Mouse (Mus musculus): ENCODE data around the gene Creld2.

Gene Creld2

DNA sequence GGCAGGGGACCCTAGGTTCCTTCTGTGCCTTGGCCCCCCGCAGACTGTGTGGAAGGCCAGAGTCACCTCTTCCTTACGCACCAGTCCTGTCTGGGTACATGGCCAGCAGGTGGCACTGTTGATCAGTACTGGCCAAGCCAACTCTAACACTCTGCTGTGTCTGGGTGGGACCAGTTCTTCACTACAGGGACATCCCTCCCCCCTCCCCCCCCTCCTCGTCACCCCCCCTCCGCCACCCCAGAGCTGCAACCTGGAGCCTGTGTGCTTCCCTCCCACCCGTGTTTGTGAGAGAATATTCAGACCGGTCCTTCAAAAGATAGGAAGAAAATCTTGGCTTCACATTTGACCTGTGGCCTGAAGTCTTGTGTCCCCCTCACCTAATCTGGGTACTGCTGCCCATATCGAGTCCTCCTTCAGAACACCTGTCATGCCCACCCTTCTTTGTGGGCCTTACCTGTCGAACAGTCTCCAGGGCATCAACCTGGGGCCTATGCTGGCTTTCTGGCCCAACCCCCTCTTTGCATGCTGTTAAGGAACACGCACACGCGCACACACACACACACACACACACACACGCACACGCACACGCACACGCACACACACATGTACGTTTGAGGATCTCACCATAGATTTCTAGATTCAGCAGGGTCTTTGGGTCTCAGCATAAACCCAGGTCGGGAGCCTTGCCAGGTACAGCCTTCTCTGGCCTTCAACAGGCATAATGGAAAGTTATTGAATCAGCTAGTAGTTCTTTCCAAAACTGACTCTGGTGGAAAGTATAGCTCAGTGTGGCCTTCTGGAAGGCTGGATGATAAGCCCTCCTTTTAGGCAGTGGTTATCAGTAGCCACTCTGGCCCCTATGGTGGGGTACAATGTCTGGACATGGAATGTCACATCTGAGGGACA is 9.6 kb downstream of the Creld2 start:
- DNase-seq (ENCODE audit: inconsistent age in 2 of 2, low spot score in 1 of 2): peak; percentile 91 to 97

- DNase-seq (ENCODE audit: inconsistent age in 2 of 2, low spot score in 1 of 2): peak; percentile 61 to 77
Measured at GRCm38 (mm10) chr15:88829791-88830440, 10.5 kb downstream of the Creld2 start.

DNA sequence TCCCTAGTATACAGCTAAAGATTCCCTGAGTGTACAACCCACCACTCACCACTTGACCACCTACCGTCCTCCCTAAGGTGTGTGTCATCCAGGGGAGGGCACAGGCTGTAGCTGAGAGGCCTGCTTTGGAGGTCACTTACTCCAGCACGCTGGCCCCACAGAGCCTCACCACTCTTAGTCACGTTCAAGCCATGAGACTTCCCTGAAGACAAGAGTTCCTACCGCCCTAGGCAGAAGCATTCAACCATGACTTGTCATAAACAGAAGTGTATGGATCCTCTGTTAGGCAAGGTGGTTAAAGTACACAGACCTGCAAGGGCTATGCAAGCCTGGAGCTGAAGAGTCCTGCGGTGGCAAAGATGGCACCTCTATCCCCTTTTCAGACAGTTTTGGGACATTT is 11.2 kb downstream of the Creld2 start:
- DNase-seq (ENCODE audit: inconsistent age in 2 of 2, low spot score in 1 of 2): no peak

GRCm38 (mm10) chr15:88831482-88831881 is 12.0 kb downstream of the Creld2 start:
- peak; percentile 80 to 86 for DNase-seq (ENCODE audit: inconsistent age in 2 of 2, low spot score in 1 of 2)

DNA sequence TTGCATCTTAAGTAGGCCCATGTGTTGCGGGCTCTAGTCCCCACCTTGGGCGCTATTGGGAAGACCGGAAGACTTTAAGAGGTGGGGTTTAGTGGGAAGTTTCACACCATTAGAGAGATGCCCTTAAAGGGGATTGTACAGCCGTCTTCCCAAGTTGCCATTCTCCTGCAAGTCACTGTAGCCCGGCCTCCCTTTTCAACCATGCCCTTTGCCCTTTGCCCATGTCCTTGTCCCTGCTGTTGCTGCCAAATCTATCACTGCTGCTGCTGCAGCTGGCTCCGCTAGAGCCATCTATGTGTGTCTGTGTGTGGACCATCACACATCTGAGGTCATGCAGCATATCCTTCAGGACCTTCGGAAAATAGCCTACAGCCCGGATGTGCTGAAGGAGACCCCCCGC is 13.1 kb downstream of the Creld2 start:
- no peak for DNase-seq (ENCODE audit: inconsistent age in 2 of 2, low spot score in 1 of 2)

- DNase-seq (ENCODE audit: inconsistent age in 2 of 2, low spot score in 1 of 2): peak in 1 of 2 experiments; percentile 49
Measured at GRCm38 (mm10) chr15:88836031-88836430, 16.6 kb downstream of the Creld2 start.

DNA sequence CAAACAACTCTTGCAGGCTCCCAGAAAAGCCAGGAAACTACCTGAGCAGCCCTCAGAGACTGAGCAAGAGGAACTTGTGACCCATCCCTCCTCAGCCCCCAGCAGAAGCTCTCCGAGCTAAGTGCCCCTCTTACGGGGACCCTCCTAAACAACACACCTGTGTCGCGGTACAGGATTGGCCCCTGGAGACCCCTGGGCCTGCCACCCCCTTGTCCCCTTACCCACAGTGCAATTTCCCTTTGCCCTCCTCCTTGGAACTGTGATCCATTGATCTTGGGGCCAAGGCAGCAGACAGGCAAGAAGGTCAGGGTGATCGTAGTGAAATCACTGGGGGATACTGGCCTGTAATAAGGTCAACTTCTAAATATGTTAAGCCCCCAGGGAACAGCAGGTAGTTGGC is 17.1 kb downstream of the Creld2 start:
- peak in 1 of 2 experiments; percentile 56 for DNase-seq (ENCODE audit: inconsistent age in 2 of 2, low spot score in 1 of 2)

- peak; percentile 88 to 94 for DNase-seq (ENCODE audit: inconsistent age in 2 of 2, low spot score in 1 of 2)
Measured at GRCm38 (mm10) chr15:88837199-88837932, 17.9 kb downstream of the Creld2 start.

GRCm38 (mm10) chr15:88837977-88838376 is 18.5 kb downstream of the Creld2 start:
- peak; percentile 53 to 84 for DNase-seq (ENCODE audit: inconsistent age in 2 of 2, low spot score in 1 of 2)

GRCm38 (mm10) chr15:88839271-88839670 is 19.8 kb downstream of the Creld2 start:
- peak; percentile 75 to 81 for DNase-seq (ENCODE audit: inconsistent age in 2 of 2, low spot score in 1 of 2)

DNA sequence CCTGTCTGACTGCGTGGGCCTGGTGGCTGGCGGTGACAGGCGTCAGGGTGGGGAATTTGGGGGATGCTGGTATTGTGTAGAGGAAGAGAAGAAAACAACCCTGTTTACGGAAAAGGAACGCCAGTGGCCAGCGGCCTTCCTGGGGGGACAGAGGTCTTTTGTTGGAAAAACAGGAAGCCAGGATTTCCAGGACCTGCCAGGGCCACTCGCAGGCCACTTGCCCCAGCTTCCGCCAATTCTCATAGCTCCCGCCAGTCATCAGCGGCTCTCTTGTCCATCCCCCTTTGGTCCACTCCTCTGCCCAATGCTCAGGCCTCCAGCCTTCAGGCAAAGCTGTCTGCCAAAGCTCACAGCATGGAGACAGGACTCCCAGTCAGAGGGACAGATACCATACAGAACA is 20.7 kb downstream of the Creld2 start:
- DNase-seq (ENCODE audit: inconsistent age in 2 of 2, low spot score in 1 of 2): peak; percentile 71 to 78

DNA sequence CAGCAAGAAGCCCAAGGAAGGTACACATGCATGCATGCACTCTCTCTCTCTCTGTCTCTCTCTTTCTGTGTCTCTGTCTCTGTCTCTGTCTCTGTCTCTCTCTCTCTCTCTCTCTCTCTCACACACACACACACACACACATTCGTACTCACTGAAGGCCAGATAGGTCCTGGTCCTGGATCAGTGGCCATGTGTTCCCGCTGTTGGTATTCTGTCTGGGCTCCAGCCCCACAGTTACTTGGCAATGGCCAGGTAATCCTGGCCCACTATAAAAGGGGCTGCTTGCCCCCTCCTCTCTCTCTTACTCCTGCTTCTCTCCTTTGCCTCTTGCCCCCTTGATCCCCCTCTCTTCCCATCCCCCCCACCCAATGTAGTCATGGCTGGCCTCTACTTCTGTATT is 21.7 kb downstream of the Creld2 start:
- no peak for DNase-seq (ENCODE audit: inconsistent age in 2 of 2, low spot score in 1 of 2)

GRCm38 (mm10) chr15:88841580-88842299 is 22.3 kb downstream of the Creld2 start:
- DNase-seq (ENCODE audit: inconsistent age in 2 of 2, low spot score in 1 of 2): no peak

DNA sequence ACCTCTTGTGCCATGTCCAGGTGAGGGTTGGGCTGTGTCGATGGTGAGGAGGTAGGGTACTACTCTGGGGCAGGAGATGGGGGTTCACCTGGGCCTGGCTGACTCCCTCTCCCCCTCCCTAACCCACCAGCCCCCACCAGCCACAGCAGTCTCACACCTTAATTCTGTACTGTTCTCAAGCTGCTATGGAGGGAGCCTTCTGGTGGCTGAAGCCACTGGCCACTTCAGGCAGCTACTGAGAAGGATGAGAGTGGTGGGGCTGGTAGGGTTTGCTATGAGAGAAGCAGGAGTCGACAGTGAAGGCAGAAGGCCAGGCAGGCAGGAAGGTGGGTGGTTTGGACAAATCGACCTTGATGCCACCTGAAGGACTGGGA is 22.8 kb downstream of the Creld2 start:
- DNase-seq (ENCODE audit: inconsistent age in 2 of 2, low spot score in 1 of 2): no peak

- DNase-seq (ENCODE audit: inconsistent age in 2 of 2, low spot score in 1 of 2): no peak
Measured at GRCm38 (mm10) chr15:88843486-88844097, 24.1 kb downstream of the Creld2 start.

- DNase-seq (ENCODE audit: inconsistent age in 2 of 2, low spot score in 1 of 2): no peak
Measured at GRCm38 (mm10) chr15:88844966-88845365, 25.5 kb downstream of the Creld2 start.

DNA sequence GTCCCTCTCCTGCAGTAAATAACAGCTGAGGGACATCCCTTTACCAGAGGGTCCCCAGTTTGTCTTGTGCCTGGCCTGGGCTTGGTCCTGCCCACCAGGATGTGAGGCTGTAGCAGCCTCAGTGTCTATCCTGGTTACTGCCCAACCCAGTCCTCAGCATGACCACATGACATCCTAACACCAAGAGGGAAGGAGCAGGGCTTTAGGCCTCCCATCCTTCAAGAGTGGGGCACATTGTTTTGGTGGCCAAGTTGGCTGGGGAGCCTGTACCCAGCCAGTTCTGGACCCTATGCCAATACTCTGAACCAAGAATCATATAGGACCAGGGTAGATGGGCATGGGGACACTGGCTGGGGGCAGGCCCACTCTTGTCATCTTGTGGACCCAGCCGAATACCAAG is 29.2 kb downstream of the Creld2 start:
- no peak for DNase-seq (ENCODE audit: inconsistent age in 2 of 2, low spot score in 1 of 2)

- no peak for DNase-seq (ENCODE audit: inconsistent age in 2 of 2, low spot score in 1 of 2)
Measured at GRCm38 (mm10) chr15:88849621-88850020, 30.2 kb downstream of the Creld2 start.

DNA sequence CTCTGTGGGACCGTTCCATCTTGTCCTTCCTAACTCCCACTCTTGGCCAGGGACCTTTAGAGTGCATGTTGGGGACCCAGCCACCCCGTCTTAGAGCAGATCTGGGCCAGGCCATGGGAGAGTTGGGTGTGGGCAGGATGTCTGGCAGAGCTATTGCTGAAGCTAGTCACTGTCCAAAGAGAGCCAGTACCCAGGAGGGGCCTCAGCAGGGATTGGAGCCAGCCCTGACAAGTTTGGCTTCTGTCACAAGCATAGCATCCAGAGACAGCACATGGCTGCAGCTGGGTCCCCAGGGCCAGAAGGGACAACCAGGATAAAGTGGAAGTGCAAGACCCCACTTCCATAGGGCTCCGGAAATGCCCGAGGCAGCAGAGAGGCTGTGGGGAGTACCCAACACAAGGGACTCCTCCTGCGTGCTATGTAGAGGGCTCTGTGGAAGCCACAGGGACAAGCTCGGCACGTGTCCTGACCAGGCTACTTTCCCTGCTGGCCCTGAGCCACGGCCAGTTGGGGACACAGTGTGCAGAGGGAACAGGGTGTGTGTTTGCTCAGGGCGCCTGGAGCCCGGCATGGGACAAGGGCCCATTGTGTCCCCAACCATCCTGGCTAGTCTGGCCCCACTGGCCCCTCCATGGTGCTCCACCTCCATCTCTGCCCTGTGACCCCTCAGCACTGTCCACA is 30.8 kb downstream of the Creld2 start:
- peak; percentile 94 to 95 for DNase-seq (ENCODE audit: inconsistent age in 2 of 2, low spot score in 1 of 2)

DNA sequence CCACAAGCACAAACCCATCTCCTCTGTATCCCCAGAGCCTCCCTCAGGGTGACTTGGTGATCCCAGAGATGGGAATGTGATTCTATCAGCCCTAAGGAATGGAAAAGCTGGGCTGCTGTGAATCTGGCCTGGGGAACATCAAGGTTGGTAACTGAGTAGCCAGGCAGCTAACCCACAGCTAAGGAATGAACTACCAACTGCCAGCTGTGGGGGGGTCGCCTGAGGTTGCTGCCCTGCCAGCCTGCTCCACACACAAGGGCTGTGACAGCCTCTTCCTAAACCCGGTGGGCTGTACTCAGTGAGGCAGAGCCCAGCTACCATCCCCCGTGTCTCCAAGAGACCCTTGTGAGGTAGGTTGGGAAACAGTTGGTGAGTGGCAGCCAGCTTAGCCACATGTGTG is 31.6 kb downstream of the Creld2 start:
- DNase-seq (ENCODE audit: inconsistent age in 2 of 2, low spot score in 1 of 2): peak in 1 of 2 experiments; percentile 49

Data from adrenal gland, adult (tissue).